In the genomic region with DNA sequence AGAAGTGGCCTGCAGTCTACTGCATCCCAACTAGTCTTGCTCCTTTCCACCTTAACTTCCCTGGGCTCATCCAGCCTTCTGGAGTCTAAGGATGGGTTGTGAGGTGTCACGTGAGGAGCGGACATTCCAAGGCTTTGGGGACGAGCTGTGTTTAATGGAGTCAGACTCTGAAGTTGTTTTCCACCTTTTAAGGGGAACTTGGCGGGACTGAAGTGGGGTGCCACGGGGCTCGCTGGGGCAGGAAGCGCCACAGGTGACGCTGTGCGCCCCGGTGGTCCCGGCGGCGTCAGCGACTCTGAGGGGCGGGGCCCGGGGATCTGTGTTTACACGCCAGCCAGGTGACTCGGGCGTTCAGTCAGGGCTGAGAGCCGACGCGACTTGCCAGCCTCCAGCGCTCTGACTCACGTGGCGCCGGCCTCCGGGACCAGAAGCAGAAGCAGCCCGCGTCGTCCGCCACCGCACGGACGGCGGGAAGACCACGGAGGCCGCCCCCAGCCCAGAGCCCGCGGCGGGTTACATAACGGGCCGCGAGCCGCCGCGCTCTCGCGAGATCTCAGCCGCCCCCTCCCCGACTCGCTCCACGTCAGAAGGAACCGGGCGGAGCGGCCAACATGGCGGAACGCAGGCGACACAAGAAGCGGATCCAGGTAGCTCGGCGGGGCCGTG, we compare ENCODE assay signal across 8 mouse cellular contexts. TPM values are rescaled to one million over a fixed set of nuclear protein-coding genes. Genes with fewer than 3 reads are reported as not detected.
DNase-seq lines count a peak whose midpoint lies in the region; ATAC-seq and TF ChIP-seq lines count a peak whose summit lies in the region.

Sec62 (plus strand) TSS at position 139 of the 666 bp plus-strand sequence.

- H3ac ChIP-seq in myocyte (ENCODE audit: control insufficient read depth, insufficient read length), result peak within 1 kb of the TSS; percentile 86

- H3K9ac ChIP-seq in heart, embryonic 11.5 days (ENCODE audit: low read depth, low read length), result peak within 1 kb of the TSS; percentile 97
- H3K9ac ChIP-seq in kidney, embryonic 16.5 days (replicated peaks; ENCODE audit: low read length), result peak within 1 kb of the TSS; percentile 96
- H3K9ac ChIP-seq in liver, adult 2 months (ENCODE audit: low read depth, low read length), result peak within 1 kb of the TSS; percentile 99

- peak; percentile 84 for ATAC-seq in erythroblast, adult 5-6 weeks (replicated peaks; ENCODE audit: low FRiP score, poor library complexity, severe bottlenecking)
- peak; percentile 96 for ATAC-seq in heart, embryonic 11.5 days (replicated peaks; ENCODE audit: insufficient number of reproducible peaks, low FRiP score, low TSS enrichment)
- ATAC-seq in kidney, embryonic 16.5 days (ENCODE audit: low FRiP score, low TSS enrichment), result peak; percentile 98

- H3K36me3 ChIP-seq in heart, embryonic 11.5 days (ENCODE audit: control insufficient read depth, insufficient read depth, low read length), result no peaks in the 10 kb centered on the region
- H3K36me3 ChIP-seq in kidney, embryonic 16.5 days (ENCODE audit: insufficient read depth, low read length), result 0 out of 2 replicates have a peak, but pooled peaks cover 2% of the 10 kb centered on the region
- no peaks in the 10 kb centered on the region for H3K36me3 ChIP-seq in liver, adult 2 months (ENCODE audit: control insufficient read depth, insufficient read depth, low read length)
- H3K36me3 ChIP-seq in myocyte (ENCODE audit: control insufficient read depth, insufficient read depth), result no peaks in the 10 kb centered on the region
- no peaks in the 10 kb centered on the region for H3K36me3 ChIP-seq in splenic B cell, adult 2 months (ENCODE audit: control insufficient read depth, insufficient read depth, low read length, poor library complexity, severe bottlenecking)

- no peaks in the 10 kb centered on the region for H3K27me3 ChIP-seq in heart, embryonic 11.5 days (ENCODE audit: control insufficient read depth, insufficient read depth, low read length)
- no peaks in the 10 kb centered on the region for H3K27me3 ChIP-seq in kidney, embryonic 16.5 days (ENCODE audit: insufficient read depth, low read length)
- H3K27me3 ChIP-seq in liver, adult 2 months (ENCODE audit: control insufficient read depth, insufficient read depth, low read length), result no peaks in the 10 kb centered on the region
- no peaks in the 10 kb centered on the region for H3K27me3 ChIP-seq in myocyte (ENCODE audit: control insufficient read depth, insufficient read depth, insufficient read length)
- no peaks in the 10 kb centered on the region for H3K27me3 ChIP-seq in splenic B cell, adult 2 months (ENCODE audit: control insufficient read depth, insufficient read depth, low read length, poor library complexity, severe bottlenecking)

- peak; percentile 91; the same call in 1 of the 2 replicates for TF ChIP-seq POLR2A in liver, adult 2 months (IDR thresholded peaks at IDR 0.05; ENCODE audit: extremely low read depth, insufficient read depth, low read length)
- peak; percentile 92 for TF ChIP-seq POLR2A in myocyte (IDR thresholded peaks at IDR 0.05; ENCODE audit: insufficient read length, low read depth)

- no peaks in the 10 kb centered on the region for H3K9me3 ChIP-seq in heart, embryonic 11.5 days (replicated peaks; ENCODE audit: control insufficient read depth, low read length)
- H3K9me3 ChIP-seq in kidney, embryonic 16.5 days (ENCODE audit: low read length), result no peaks in the 10 kb centered on the region

- H3K4me3 ChIP-seq in heart, embryonic 11.5 days (ENCODE audit: low read depth, low read length), result peak within 1 kb of the TSS; percentile 96
- H3K4me3 ChIP-seq in kidney, embryonic 16.5 days (ENCODE audit: low read length), result peak within 1 kb of the TSS; percentile 94
- peak within 1 kb of the TSS; percentile 92 for H3K4me3 ChIP-seq in liver, adult 2 months (ENCODE audit: insufficient read depth, low read depth, low read length)
- H3K4me3 ChIP-seq in myocyte, result peak within 1 kb of the TSS; percentile 48

- H3K4me1 ChIP-seq in heart, embryonic 11.5 days (ENCODE audit: control insufficient read depth, insufficient read depth, low read length), result 0 out of 2 replicates have a peak, but pooled peaks cover 2% of the 10 kb centered on the region
- H3K4me1 ChIP-seq in kidney, embryonic 16.5 days (ENCODE audit: insufficient read depth, low read length), result 0 out of 2 replicates have a peak, but pooled peaks cover 2% of the 10 kb centered on the region
- H3K4me1 ChIP-seq in liver, adult 2 months (ENCODE audit: control insufficient read depth, insufficient read depth, low read length), result peaks cover 7% of the 10 kb centered on the region

- peaks cover 16% of the 10 kb centered on the region; the same call in 1 of the 2 replicates for H3K79me2 ChIP-seq in liver, adult 2 months (ENCODE audit: control insufficient read depth, insufficient read depth, low read length)
- peaks cover 44% of the 10 kb centered on the region for H3K79me2 ChIP-seq in myocyte (ENCODE audit: control insufficient read depth, insufficient read depth)

- H3K4me2 ChIP-seq in heart, embryonic 11.5 days, result peak within 1 kb of the TSS; percentile 81
- H3K4me2 ChIP-seq in kidney, embryonic 16.5 days (replicated peaks; ENCODE audit: low read depth, low read length), result peak within 1 kb of the TSS; percentile 72
- H3K4me2 ChIP-seq in myocyte (ENCODE audit: low read depth), result peak within 1 kb of the TSS; percentile 88

- peak within 1 kb of the TSS; percentile 88 for H3K27ac ChIP-seq in heart, embryonic 11.5 days (ENCODE audit: low read depth, low read length)
- H3K27ac ChIP-seq in kidney, embryonic 16.5 days (ENCODE audit: low read length), result peak within 1 kb of the TSS; percentile 94
- H3K27ac ChIP-seq in liver, adult 2 months (replicated peaks; ENCODE audit: insufficient read depth, low read depth, low read length), result peak within 1 kb of the TSS; percentile 98

- no peak for TF ChIP-seq CTCF in liver, adult 2 months (IDR thresholded peaks at IDR 0.05; ENCODE audit: low read depth, low read length)

- WGBS in heart, embryonic 11.5 days (ENCODE audit: insufficient replicate concordance), result under 1% methylated on average over 61 of the region's 62 CpGs
- under 1% methylated on average over 61 of the region's 62 CpGs for WGBS in kidney, embryonic 16.5 days
- under 1% methylated on average over 61 of the region's 62 CpGs for WGBS in liver, adult 2 months

- DNase-seq in B cell, adult 2 months, result peak; percentile 95 to 96
- peak; percentile 94 for DNase-seq in brain, adult 2 months (ENCODE audit: low read depth, low spot score)
- peak; percentile 64 for DNase-seq in liver, adult 2 months (ENCODE audit: extremely low read depth, low read depth, low spot score)
- peak; percentile 95 for DNase-seq in splenic B cell, adult 2 months (ENCODE audit: low read depth, low spot score)

TF ChIP-seq in myocyte, 11 proteins besides CTCF, POLR2A, EP300 and RAD21:
- TF ChIP-seq MYOG (IDR thresholded peaks at IDR 0.05; ENCODE audit: control insufficient read depth in 1 of 3, insufficient read depth in 1 of 3, insufficient read length in 2 of 3, low read depth in 2 of 3), result peak in 1 of 3 experiments; percentile 21
- peak; percentile 94 for TF ChIP-seq POLR2AphosphoS2 (IDR thresholded peaks at IDR 0.05; ENCODE audit: insufficient read length, low read depth)
- TF ChIP-seq USF1 (IDR thresholded peaks at IDR 0.05; ENCODE audit: low read depth), result peak; percentile 96
- TF ChIP-seq MAX (IDR thresholded peaks at IDR 0.05; ENCODE audit: low read depth), result no peak

RNA-seq across cellular contexts. Expression of gene Sec62, which starts in this region (rescaled TPM):
- 219 and 226 TPM in 2 replicates for total RNA-seq in erythroblast, adult 5-6 weeks (2015; ENCODE audit: low replicate concordance)
- total RNA-seq in erythroblast, adult 5-6 weeks (2017; ENCODE audit: low replicate concordance), result 338 and 399 TPM in 2 replicates
- 60.6 and 75.0 TPM in 2 replicates for polyA plus RNA-seq in heart, embryonic 11.5 days (2014; fragmentation: Nextera tagmentation; extraction: Ambion mirVana)
- 63.4 and 74.4 TPM in 2 replicates for polyA plus RNA-seq in kidney, embryonic 16.5 days (2015; fragmentation: Nextera tagmentation; extraction: Ambion mirVana)
- total RNA-seq in liver, adult 2 months (2014; rRNA removed), result 56.6 and 77.5 TPM in 2 replicates
- polyA plus RNA-seq in liver, adult 2 months (2012; rRNA removed), result 16.3 and 19.2 TPM in 2 replicates
- polyA plus RNA-seq in myocyte (2012; fragmentation: generic; extraction: Trizol), result 19.5 TPM

Comparison
In these comparisons a context has a peak if more than half of its experiments do, and no peak if none do; other contexts are left out.
1. Peak in every context shown above with its lines: DNase-seq, ATAC-seq, H3K4me3 ChIP-seq and H3K27ac ChIP-seq.